Mouse (Mus musculus): ENCODE data around the gene Cox17. TPM values are rescaled to one million over a fixed set of nuclear protein-coding genes. Genes with fewer than 3 reads are reported as not detected.

Cox17 gene
- polyA plus RNA-seq, 1 experiment: 53.2 TPM

- Histone ChIP-seq H3K36me3 (ENCODE audit: control insufficient read depth, insufficient read depth, low read length) (no peaks in the 10 kb centered on the region; the same call in 1 of the 2 replicates), H3K4me3 (ENCODE audit: control insufficient read depth, low read depth, low read length) (no peak overlapping the region)
These were observed 39.1 kb upstream of the Cox17 start for GRCm38 (mm10) chr16:38307651-38308050.

GRCm38 (mm10) chr16:38308195-38308594, 38.6 kb upstream of the Cox17 start:
- TF ChIP-seq CTCF (IDR thresholded peaks at IDR 0.05; ENCODE audit: control insufficient read depth, insufficient read depth, insufficient replicate concordance, low read depth, low read length): no peak
- no peak for TF ChIP-seq POLR2A (IDR thresholded peaks at IDR 0.05; ENCODE audit: control insufficient read depth, low read depth, low read length)
- no peaks in the 10 kb centered on the region for H3K36me3 ChIP-seq (ENCODE audit: control insufficient read depth, insufficient read depth, low read length)
- no peak overlapping the region for H3K27ac ChIP-seq (ENCODE audit: control insufficient read depth, insufficient read depth, low read depth, low read length)
- H3K4me1 ChIP-seq (ENCODE audit: control insufficient read depth, insufficient read depth, low read length): no peaks in the 10 kb centered on the region; the same call in 1 of the 2 replicates
- H3K4me3 ChIP-seq (ENCODE audit: control insufficient read depth, low read depth, low read length): no peak overlapping the region
- H3K27me3 ChIP-seq (ENCODE audit: control insufficient read depth, insufficient read depth, low read length): no peaks in the 10 kb centered on the region

More at GRCm38 (mm10) chr16:38307651-38308050, 39.1 kb upstream of the Cox17 start:
- H3K27ac ChIP-seq (ENCODE audit: control insufficient read depth, insufficient read depth, low read depth, low read length): no peak overlapping the region
- TF ChIP-seq CTCF (IDR thresholded peaks at IDR 0.05; ENCODE audit: control insufficient read depth, insufficient read depth, insufficient replicate concordance, low read depth, low read length) (no peak), POLR2A (IDR thresholded peaks at IDR 0.05; ENCODE audit: control insufficient read depth, low read depth, low read length) (no peak)
- H3K4me1 ChIP-seq (ENCODE audit: control insufficient read depth, insufficient read depth, low read length): no peaks in the 10 kb centered on the region; the same call in 1 of the 2 replicates
- no peaks in the 10 kb centered on the region for H3K27me3 ChIP-seq (ENCODE audit: control insufficient read depth, insufficient read depth, low read length)

DNA sequence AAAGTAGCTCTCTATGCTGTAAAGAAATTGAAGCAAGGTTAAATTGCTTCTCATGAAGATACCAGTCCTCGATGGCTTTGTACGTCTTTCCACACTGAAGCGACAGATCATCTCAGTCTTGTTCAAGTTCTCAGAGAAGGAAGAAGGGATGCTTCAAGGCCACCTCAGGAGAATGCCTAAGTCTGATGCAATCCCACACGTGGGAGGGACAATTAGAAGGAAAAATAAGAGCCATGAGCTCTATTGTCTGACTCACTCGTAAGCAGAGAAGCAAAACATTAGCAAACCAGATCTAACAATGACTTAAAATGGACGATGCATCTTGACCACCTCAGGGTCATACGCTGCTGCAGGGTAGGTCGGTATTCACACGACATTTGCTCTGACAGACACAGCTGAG, 28.3 kb upstream of the Cox17 start:
- Histone ChIP-seq H3K36me3 (ENCODE audit: control insufficient read depth, insufficient read depth, low read length) (no peaks in the 10 kb centered on the region), H3K4me3 (ENCODE audit: control insufficient read depth, low read depth, low read length) (peak overlapping the region; percentile 14), H3K27ac (ENCODE audit: control insufficient read depth, insufficient read depth, low read depth, low read length) (no peak overlapping the region), H3K4me1 (ENCODE audit: control insufficient read depth, insufficient read depth, low read length) (no peaks in the 10 kb centered on the region), H3K27me3 (ENCODE audit: control insufficient read depth, insufficient read depth, low read length) (no peaks in the 10 kb centered on the region)
- no peak for TF ChIP-seq POLR2A (IDR thresholded peaks at IDR 0.05; ENCODE audit: control insufficient read depth, low read depth, low read length)
- TF ChIP-seq CTCF (IDR thresholded peaks at IDR 0.05; ENCODE audit: control insufficient read depth, insufficient read depth, insufficient replicate concordance, low read depth, low read length): no peak

- Histone ChIP-seq H3K4me1 (ENCODE audit: control insufficient read depth, insufficient read depth, low read length) (peaks cover 3% of the 10 kb centered on the region; the same call in 1 of the 2 replicates), H3K27ac (ENCODE audit: control insufficient read depth, insufficient read depth, low read depth, low read length) (no peak overlapping the region), H3K4me3 (ENCODE audit: control insufficient read depth, low read depth, low read length) (peak overlapping the region; percentile 14), H3K36me3 (ENCODE audit: control insufficient read depth, insufficient read depth, low read length) (no peaks in the 10 kb centered on the region), H3K27me3 (ENCODE audit: control insufficient read depth, insufficient read depth, low read length) (no peaks in the 10 kb centered on the region)
- TF ChIP-seq POLR2A (IDR thresholded peaks at IDR 0.05; ENCODE audit: control insufficient read depth, low read depth, low read length) (no peak), CTCF (IDR thresholded peaks at IDR 0.05; ENCODE audit: control insufficient read depth, insufficient read depth, insufficient replicate concordance, low read depth, low read length) (no peak)
These were observed 27.7 kb upstream of the Cox17 start for GRCm38 (mm10) chr16:38319087-38319486.

DNA sequence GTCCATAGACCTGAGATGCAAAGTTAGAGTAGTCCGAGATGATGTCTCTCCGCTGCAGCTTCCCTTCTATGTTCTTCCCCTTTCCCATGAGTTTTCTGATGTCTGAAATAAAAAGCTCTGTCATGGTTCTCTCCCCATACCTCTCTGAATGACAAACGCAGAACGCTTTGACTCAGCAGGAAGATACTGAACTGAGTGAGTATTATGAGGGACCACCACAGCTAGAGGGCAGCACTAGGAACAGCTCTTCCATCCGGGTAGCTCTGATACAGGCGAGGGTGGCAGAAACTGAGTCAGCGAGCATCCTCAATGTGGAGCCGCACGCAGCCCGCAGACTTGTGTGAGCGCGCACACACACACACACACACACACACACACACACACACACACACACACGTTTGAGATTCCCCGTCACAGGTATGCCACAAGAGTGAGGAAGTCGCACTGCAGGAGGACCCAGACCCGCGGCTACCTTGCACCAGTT, 25.3 kb upstream of the Cox17 start:
- H3K27me3 ChIP-seq (ENCODE audit: control insufficient read depth, insufficient read depth, low read length): no peaks in the 10 kb centered on the region
- TF ChIP-seq POLR2A (IDR thresholded peaks at IDR 0.05; ENCODE audit: control insufficient read depth, low read depth, low read length): no peak
- peak; percentile 46; the same call in 1 of the 2 replicates for TF ChIP-seq CTCF (IDR thresholded peaks at IDR 0.05; ENCODE audit: control insufficient read depth, insufficient read depth, insufficient replicate concordance, low read depth, low read length)
- no peaks in the 10 kb centered on the region for H3K36me3 ChIP-seq (ENCODE audit: control insufficient read depth, insufficient read depth, low read length)
- peaks cover 6% of the 10 kb centered on the region; the same call in 1 of the 2 replicates for H3K4me1 ChIP-seq (ENCODE audit: control insufficient read depth, insufficient read depth, low read length)
- no peak overlapping the region for H3K27ac ChIP-seq (ENCODE audit: control insufficient read depth, insufficient read depth, low read depth, low read length)
- no peak overlapping the region for H3K4me3 ChIP-seq (ENCODE audit: control insufficient read depth, low read depth, low read length)

DNA sequence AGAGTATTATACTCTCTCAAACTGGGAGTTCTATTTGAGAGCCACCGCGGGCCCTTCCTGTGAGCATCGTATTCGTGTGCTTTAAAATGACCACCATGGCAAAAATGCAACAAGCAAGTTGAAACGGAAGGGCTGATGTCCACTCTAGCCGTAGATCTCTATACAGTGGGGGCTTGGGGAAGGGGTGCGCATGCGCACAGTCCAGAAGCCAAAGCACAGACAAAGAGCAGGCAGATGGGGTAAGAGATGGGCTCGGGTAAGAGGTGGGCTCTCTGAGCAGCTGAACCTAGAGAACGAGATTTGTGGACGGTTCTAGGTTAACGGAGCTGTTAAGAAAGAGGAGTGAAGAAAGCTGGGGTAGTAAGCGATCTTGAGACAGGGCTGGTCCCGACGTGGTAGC, 22.5 kb upstream of the Cox17 start:
- Histone ChIP-seq H3K4me3 (ENCODE audit: control insufficient read depth, low read depth, low read length) (peak overlapping the region; percentile 47), H3K4me1 (ENCODE audit: control insufficient read depth, insufficient read depth, low read length) (peaks cover 6% of the 10 kb centered on the region; the same call in 1 of the 2 replicates), H3K36me3 (ENCODE audit: control insufficient read depth, insufficient read depth, low read length) (no peaks in the 10 kb centered on the region), H3K27ac (ENCODE audit: control insufficient read depth, insufficient read depth, low read depth, low read length) (no peak overlapping the region), H3K27me3 (ENCODE audit: control insufficient read depth, insufficient read depth, low read length) (no peaks in the 10 kb centered on the region)
- TF ChIP-seq POLR2A (IDR thresholded peaks at IDR 0.05; ENCODE audit: control insufficient read depth, low read depth, low read length) (no peak), CTCF (IDR thresholded peaks at IDR 0.05; ENCODE audit: control insufficient read depth, insufficient read depth, insufficient replicate concordance, low read depth, low read length) (no peak)

DNA sequence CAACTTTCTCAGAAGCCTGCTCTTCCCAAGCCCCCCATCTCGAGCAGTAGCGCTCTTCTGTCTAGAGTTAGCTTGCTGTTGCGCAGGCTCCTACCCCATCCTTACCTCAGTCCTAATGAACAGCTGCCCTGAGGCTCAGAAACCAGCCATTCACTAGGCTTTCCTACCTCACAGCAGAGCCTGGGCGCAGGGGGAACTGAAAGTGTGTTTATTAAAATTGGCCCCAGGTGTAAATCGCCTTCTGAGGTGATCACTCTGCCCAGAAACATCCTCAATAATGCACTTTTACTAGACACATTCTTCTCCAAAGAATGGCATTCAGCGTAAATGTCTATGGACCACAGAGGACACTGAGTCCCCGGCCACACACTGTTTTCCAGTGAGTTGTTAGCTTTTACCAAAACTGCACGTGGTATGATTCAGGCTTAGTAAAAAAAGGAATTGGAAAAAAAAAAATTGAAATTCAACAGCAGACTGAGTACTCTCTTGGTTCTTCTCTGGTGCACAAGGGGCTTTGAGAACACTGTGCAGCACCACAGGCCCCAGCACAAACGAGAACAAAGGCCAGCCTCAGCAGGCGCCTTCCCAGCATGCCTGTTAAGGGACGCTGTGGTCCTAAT, 19.9 kb upstream of the Cox17 start:
- H3K4me3 ChIP-seq (ENCODE audit: control insufficient read depth, low read depth, low read length): no peak overlapping the region
- H3K36me3 ChIP-seq (ENCODE audit: control insufficient read depth, insufficient read depth, low read length): no peaks in the 10 kb centered on the region
- H3K27me3 ChIP-seq (ENCODE audit: control insufficient read depth, insufficient read depth, low read length): no peaks in the 10 kb centered on the region
- peaks cover 6% of the 10 kb centered on the region; the same call in 1 of the 2 replicates for H3K4me1 ChIP-seq (ENCODE audit: control insufficient read depth, insufficient read depth, low read length)
- no peak for TF ChIP-seq POLR2A (IDR thresholded peaks at IDR 0.05; ENCODE audit: control insufficient read depth, low read depth, low read length)
- no peak for TF ChIP-seq CTCF (IDR thresholded peaks at IDR 0.05; ENCODE audit: control insufficient read depth, insufficient read depth, insufficient replicate concordance, low read depth, low read length)
- H3K27ac ChIP-seq (ENCODE audit: control insufficient read depth, insufficient read depth, low read depth, low read length): no peak overlapping the region

Data from testis, adult 2 months (tissue).